Mouse (Mus musculus) spleen, postnatal 10 days (tissue): Measurements from ENCODE around the gene Yme1l1.

ENCODE experiments used
- DNase-seq, 2 experiments: peaks; one replicate each; pipeline ENCODE4 v3.0.0; 2021 to 2022; ENCODE audit warnings: low spot score in 2 of 2

The Yme1l1 gene

DNA sequence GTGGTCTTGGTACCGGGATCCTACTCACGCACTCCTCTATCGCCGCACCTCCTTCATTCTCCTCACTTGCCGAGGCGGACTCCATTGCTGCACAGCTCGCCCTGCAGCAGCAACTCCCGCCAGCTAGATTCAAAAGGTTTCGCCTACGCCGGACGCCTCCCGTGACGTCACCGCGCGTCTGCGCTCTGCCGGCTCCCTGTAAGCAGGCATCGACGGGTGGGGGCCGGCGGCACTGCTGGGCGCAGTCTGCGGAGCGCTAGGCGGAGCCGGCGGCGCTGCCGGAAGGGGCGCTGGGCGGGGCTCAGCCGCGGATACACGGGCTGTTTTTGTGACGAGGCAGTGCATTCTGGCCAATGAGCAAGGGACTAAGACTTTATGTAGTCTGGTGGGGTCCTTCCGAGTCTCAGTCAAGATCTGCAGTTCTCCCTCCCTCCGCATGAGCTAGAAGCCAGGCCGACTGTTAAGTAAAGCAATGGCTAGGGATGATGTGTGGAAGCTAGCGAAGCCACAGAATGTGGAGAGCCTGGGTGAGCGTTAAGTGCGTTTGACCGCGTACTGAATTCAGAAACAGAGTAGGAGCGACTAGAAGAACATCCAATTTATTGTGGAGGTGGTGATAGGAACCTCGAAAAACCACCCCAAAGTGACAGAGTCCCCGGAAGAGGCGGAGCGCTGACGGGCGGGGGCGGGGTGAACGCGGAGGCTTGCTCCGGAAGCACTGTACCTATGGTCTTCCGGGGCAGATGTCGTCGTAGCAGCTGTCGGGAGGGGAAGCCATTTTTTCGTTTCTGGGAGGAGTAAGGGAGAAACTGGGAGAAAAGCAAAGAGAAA, at the start of gene Yme1l1, which contains the start of gene Mastl:
Yme1l1 (plus strand) TSS at position 593 of the 831 bp plus-strand sequence.
Mastl (minus strand) TSS at position 248 of the 831 bp plus-strand sequence.
- DNase-seq: peak; percentile 93 to 99

DNA sequence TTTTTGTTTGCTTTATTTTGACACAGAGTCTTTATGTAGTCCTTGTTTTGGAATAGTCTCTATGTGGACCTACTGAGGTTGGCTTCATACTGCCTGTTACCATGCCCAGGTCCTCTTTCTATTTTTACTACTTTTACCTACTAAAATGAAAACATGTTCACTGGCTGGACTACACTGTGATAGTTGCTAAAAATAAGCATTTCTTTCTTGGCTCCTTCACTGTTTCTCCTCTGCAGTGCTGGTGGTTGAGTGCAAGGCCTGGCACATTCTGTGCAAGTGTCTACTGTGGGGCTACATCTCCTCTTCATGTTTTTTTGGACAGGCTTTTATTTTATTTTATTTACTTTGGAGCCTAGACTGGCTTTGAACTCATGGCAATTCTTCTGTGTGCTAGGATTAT, 36.6 kb upstream of the Yme1l1 start:
- no peak for DNase-seq

- no peak for DNase-seq
Measured at GRCm38 (mm10) chr2:23155199-23155621, 959 bp upstream of the Yme1l1 start.

DNA sequence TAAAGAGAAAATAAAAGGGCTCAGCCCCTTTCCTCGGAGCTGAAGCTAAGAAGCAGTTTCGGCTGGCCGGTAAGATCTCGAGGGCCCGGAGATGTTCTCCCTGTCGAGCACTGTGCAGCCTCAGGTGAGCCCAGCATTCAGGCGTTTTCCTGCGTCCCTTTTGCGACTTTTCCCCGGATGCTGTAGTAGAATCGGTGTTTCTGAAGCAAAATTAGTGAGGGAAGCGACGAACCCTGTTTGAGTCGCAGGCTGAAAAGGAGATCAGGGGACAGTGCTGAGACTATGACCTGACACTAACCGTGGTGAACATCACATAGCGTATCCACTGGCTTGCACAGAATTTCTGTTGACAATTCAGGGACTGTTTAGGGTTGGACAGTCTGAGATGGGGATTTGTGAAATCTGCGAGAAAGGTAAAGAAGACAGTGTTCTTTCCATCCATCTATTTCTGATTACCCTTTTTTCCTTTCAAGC, 476 bp downstream of the Yme1l1 start:
- no peak for DNase-seq

GRCm38 (mm10) chr2:23172305-23172704, 16.1 kb downstream of the Yme1l1 start:
- no peak for DNase-seq

- no peak for DNase-seq
Measured at GRCm38 (mm10) chr2:23194366-23194765, 38.2 kb downstream of the Yme1l1 start.

GRCm38 (mm10) chr2:23201034-23201433, 44.9 kb downstream of the Yme1l1 start:
- no peak for DNase-seq

GRCm38 (mm10) chr2:23202900-23203670, 46.9 kb downstream of the Yme1l1 start:
- DNase-seq: no peak

- no peak for DNase-seq
Measured at GRCm38 (mm10) chr2:23207070-23207526, 50.9 kb downstream of the Yme1l1 start, which contains the start of gene 4931423N10Rik. TSS of gene 4931423N10Rik (plus strand) at chr2:23207476.

DNA sequence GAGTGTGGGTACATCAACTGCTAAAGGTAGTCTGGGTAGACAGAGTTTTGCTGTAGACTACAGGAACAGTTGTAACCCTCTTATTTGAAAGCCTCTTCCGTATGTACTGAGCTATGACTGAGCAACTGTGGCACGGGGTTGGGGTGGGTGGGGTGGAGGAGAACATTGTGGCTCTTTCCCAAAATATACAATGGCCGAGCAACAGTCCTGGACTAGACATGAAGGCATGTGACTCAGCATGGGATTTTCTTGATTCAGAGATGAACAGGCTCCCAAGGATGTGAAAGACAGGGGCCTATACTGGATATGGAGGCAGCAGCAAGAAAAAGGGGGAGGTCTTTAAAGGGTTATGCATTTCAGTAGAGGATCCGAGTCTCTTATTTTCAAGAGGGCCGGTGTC, 57.5 kb downstream of the Yme1l1 start:
- no peak for DNase-seq

GRCm38 (mm10) chr2:23225199-23225598, 69.0 kb downstream of the Yme1l1 start:
- no peak for DNase-seq

- no peak for DNase-seq
Measured at GRCm38 (mm10) chr2:23228463-23228862, 72.3 kb downstream of the Yme1l1 start.

GRCm38 (mm10) chr2:23234065-23234773, 78.0 kb downstream of the Yme1l1 start:
- DNase-seq: no peak
